Mouse (Mus musculus): Measurements from ENCODE around the gene Plac1.

Plac1 gene

GRCm38 (mm10) chrX:53107127-53107526, 132.8 kb downstream of the Plac1 start:
- DNase-seq (ENCODE audit: low spot score), result no peak

GRCm38 (mm10) chrX:53101165-53101564, 138.7 kb downstream of the Plac1 start:
- no peak for DNase-seq (ENCODE audit: low spot score)

- DNase-seq (ENCODE audit: low spot score), result no peak
These were observed 140.0 kb downstream of the Plac1 start for GRCm38 (mm10) chrX:53099951-53100350.

- no peak for DNase-seq (ENCODE audit: low spot score)
These were observed 140.6 kb downstream of the Plac1 start for GRCm38 (mm10) chrX:53099266-53099665.

GRCm38 (mm10) chrX:53098293-53098692, 141.6 kb downstream of the Plac1 start:
- no peak for DNase-seq (ENCODE audit: low spot score)

GRCm38 (mm10) chrX:53097786-53098185, 142.1 kb downstream of the Plac1 start:
- no peak for DNase-seq (ENCODE audit: low spot score)

GRCm38 (mm10) chrX:53093381-53093780, 146.5 kb downstream of the Plac1 start:
- no peak for DNase-seq (ENCODE audit: low spot score)

- DNase-seq (ENCODE audit: low spot score), result no peak
These were observed 151.1 kb downstream of the Plac1 start for GRCm38 (mm10) chrX:53088663-53089292.

- no peak for DNase-seq (ENCODE audit: low spot score)
These were observed 152.7 kb downstream of the Plac1 start for GRCm38 (mm10) chrX:53087202-53087601.

- DNase-seq (ENCODE audit: low spot score), result no peak
These were observed 154.4 kb downstream of the Plac1 start for GRCm38 (mm10) chrX:53085559-53085958.

GRCm38 (mm10) chrX:53064406-53064805, 175.5 kb downstream of the Plac1 start:
- DNase-seq (ENCODE audit: low spot score), result no peak

GRCm38 (mm10) chrX:53059426-53060007, 180.4 kb downstream of the Plac1 start:
- DNase-seq (ENCODE audit: low spot score), result no peak

- DNase-seq (ENCODE audit: low spot score), result no peak
These were observed 181.2 kb downstream of the Plac1 start for GRCm38 (mm10) chrX:53058459-53059280.

- DNase-seq (ENCODE audit: low spot score), result no peak
These were observed 182.2 kb downstream of the Plac1 start for GRCm38 (mm10) chrX:53057760-53058090.

GRCm38 (mm10) chrX:53057054-53057759, 182.7 kb downstream of the Plac1 start:
- peak; percentile 55 for DNase-seq (ENCODE audit: low spot score)

GRCm38 (mm10) chrX:53056627-53057026, 183.3 kb downstream of the Plac1 start:
- no peak for DNase-seq (ENCODE audit: low spot score)

- no peak for DNase-seq (ENCODE audit: low spot score)
These were observed 184.1 kb downstream of the Plac1 start for GRCm38 (mm10) chrX:53055771-53056170.

- no peak for DNase-seq (ENCODE audit: low spot score)
These were observed 186.0 kb downstream of the Plac1 start for GRCm38 (mm10) chrX:53053885-53054284.

GRCm38 (mm10) chrX:53052652-53053500, 187.0 kb downstream of the Plac1 start:
- no peak for DNase-seq (ENCODE audit: low spot score)

GRCm38 (mm10) chrX:53050353-53050752, 189.6 kb downstream of the Plac1 start:
- no peak for DNase-seq (ENCODE audit: low spot score)

- no peak for DNase-seq (ENCODE audit: low spot score)
These were observed 190.7 kb downstream of the Plac1 start for GRCm38 (mm10) chrX:53049196-53049595.

- no peak for DNase-seq (ENCODE audit: low spot score)
These were observed 193.0 kb downstream of the Plac1 start for GRCm38 (mm10) chrX:53046911-53047310.

Measured in layer of hippocampus, adult 11-12 months (tissue).